Mouse (Mus musculus) left cerebral cortex, postnatal 36 days (tissue): ENCODE results near the gene Zfp784. TPM values are rescaled to one million over a fixed set of nuclear protein-coding genes. Genes with fewer than 3 reads are reported as not detected.

ENCODE experiments used
- DNase-seq, 2 experiments: peaks; one replicate each; pipeline ENCODE4 v3.0.0; 2021 to 2022; ENCODE audit warnings: low spot score in 2 of 2, mixed read lengths in 1 of 2
- intact Hi-C: fragments of 180-260 bp; cut with DNase I; formaldehyde crosslinking; loops from one replicate; pipeline ENCODE4 v1.15.1; 2025
- total RNA-seq, 2 experiments: library from RNA; stranded (reverse); gene quantifications; 2 replicates each; pipeline ENCODE4 v1.2.3; 2021

The Zfp784 gene
- total RNA-seq, 2 experiments from 2014 or later = 5.3 to 5.7 TPM

DNA sequence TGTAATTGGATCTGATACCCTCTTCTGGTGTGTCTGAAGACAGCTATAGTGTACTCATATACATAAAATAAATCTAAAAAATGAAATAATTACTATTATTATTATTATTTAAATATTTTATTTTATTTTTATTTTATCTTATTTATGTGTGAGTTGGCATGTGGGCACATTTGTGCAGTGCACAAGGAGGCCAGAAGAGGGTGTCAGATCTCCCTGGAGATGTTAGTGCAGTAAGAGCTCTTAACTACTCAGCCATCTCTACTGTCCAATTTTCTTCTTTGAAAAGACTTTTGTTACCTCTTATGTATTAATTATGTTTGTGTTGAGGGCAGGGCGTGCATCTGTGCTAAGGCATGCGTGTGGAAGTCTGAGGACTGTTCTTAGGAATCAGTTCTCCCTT lies 38.4 kb downstream of the Zfp784 start:
- DNase-seq = no peak
- intact Hi-C loops = loop anchor here (5.0 kb wide), 1 partner anchor 58 kb away; no protein-coding TSS in a partner anchor

GRCm38 (mm10) chr7:4996934-4997333 lies 41.3 kb downstream of the Zfp784 start:
- DNase-seq = no peak
- intact Hi-C loops = loop anchor here (1.0 to 5.0 kb wide), 2 partner anchors 17 to 55 kb away; partner anchors contain the start of genes Fiz1 and Zfp524

- DNase-seq = peak; percentile 92
- intact Hi-C loops = loop anchor here (1.0 to 5.0 kb wide), 2 partner anchors 18 to 54 kb away; partner anchors contain the start of genes Fiz1 and Zfp524
Observed at GRCm38 (mm10) chr7:4996003-4996895, 42.0 kb downstream of the Zfp784 start, which contains the start of gene Zfp579. Gene Zfp579, minus strand, starts transcription at chr7:4996158.

DNA sequence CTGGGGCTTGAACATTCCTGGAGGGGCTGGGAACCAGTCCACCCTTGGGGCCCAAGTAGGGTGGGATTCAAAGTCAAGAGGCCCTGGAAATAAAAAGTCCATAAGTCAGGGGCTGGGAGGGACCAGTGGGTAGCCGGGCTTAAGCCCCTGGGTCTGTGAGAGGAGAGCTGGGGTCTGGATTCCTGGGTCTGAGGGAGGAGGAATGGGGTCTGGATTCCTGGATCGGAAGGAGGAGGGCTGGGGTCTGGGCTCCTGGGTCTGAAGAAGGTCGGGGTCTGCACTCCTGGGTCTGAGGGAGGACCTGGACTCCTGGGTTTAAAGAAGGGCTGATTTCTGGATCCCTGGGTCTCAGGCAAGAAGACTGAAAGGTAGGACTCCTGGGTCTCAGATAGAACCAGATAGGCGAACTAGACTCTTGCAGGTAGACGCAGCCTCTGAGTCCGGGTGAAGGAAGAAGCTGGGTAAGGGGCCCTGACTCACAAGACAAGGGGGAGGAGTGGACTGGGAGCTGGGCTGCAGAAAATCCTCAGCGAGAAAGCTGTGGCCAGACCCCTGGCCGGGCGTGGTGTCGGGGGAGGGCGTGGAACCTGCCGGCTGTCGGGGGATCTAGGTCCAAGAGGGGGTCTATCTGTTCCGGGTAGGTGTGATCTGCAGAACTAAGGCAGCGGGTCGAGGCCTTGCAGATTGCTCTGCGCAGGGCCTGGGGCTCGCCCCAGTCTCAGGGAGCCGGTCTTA lies 42.8 kb downstream of the Zfp784 start:
- intact Hi-C loops = loop anchor here (1.0 to 5.0 kb wide), 2 partner anchors 19 to 53 kb away; partner anchors contain the start of genes Fiz1 and Zfp524
- DNase-seq = no peak

DNA sequence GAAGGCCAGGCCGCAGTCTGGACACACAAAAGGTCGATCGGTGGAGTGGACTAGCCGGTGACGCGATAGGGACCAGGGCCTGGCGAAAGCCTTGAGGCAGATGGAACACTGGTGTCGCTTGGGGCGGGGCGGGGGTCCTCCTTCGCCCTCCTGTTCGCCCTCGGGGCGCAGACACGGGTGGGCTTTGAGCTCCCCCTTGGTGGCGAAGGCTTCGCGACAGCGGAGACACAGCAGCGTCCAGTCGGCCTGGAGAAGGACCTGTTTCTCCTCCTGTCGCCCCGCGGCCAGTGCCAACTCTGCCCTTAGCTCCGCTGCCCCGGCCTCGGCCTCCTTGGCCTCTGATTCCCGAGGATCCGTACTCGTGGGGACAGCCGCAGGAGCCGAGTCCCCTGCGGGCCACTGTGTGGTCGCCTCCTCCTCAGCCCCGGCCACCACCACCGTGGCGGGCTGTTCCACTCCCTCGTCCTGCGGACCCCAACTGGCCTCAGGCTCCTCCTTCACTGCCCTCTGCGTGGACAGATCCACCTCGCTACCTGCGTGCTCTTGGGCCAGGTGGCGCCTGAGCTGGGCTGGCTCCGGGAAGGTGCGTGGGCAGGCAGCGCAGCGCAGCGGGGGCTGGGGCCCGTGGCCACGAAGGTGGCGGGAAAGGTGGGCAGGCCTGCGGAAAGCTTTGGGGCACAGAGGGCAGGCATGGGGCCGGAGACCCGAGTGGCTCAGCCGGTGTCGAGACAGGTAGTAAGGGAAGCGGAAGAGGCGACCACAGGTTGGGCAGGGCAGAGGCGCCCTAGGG lies 44.1 kb downstream of the Zfp784 start:
- intact Hi-C loops = no loop called here
- DNase-seq = no peak

DNA sequence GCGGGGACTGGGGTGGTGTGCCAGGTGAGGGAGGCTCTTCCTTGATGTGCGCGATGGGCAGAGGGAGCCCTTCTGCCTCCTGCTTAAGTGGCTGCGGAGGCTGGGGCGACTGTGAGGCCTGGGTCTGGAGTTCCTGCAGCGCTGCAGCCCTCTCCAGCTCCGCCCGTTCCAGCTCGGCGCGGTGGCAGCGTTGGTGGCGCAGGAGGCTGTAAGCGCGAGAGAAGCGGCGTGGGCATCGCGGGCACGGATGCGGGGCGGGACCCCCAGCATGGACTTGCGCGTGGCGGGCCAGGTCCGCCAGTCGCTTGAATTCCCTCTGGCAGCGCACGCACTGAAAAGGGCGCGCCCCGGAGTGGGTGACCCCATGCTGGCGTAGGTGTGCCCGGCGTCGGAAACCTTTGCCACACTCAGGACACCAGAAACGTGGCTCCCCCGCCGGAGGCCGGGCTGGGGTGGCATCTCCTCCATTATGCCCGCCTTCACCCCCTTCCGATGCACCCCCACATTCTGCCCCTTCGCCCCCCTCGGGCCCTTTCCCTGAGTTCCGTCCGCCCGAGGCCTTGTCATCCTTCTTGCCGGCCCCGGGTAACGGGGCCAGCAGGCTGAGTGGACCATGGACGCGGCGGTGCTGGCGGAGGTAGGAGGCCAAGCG lies 44.8 kb downstream of the Zfp784 start:
- no peak for DNase-seq
- intact Hi-C loops = no loop called here

GRCm38 (mm10) chr7:4988250-4988649 lies 50.0 kb downstream of the Zfp784 start:
- no peak for DNase-seq
- intact Hi-C loops = no loop called here

Other genes with a start within 250 kb of the Zfp784 start
- 1 to 10 TPM; 2.7 to 3.7 TPM for gene Tmem238, start 248.8 kb downstream of the Zfp784 start, total RNA-seq
- 100 to 1,000 TPM; 416 to 455 TPM for gene Rpl28, start 245.6 kb downstream of the Zfp784 start, total RNA-seq
- 100 to 1,000 TPM in 1 of 2 experiments, 10 to 100 TPM in 1; 98.6 to 117 TPM for gene Ube2s, start 225.9 kb downstream of the Zfp784 start, total RNA-seq
- gene Shisa7, start 193.8 kb downstream of the Zfp784 start, total RNA-seq = 100 to 1,000 TPM in 1 of 2 experiments, 10 to 100 TPM in 1; 95.1 to 151 TPM
- gene Isoc2b, start 168.2 kb downstream of the Zfp784 start, total RNA-seq = 1 to 10 TPM; 6.0 to 8.6 TPM
- 10 to 100 TPM; 10.3 to 13.5 TPM for gene Isoc2a, start 161.3 kb downstream of the Zfp784 start, total RNA-seq
- gene Gm36210, start 131.9 kb downstream of the Zfp784 start, total RNA-seq = under 1 TPM in 1 of 2 experiments, not detected in 1; 0.32 TPM
- 10 to 100 TPM; 14.0 to 17.0 TPM for gene Zfp628, start 123.2 kb downstream of the Zfp784 start, total RNA-seq
- 100 to 1,000 TPM; 103 to 106 TPM for gene Nat14, start 116.4 kb downstream of the Zfp784 start, total RNA-seq
- gene Ssc5d, start 112.7 kb downstream of the Zfp784 start, total RNA-seq = 1 to 10 TPM in 1 of 2 experiments, under 1 TPM in 1; 0.84 to 3.6 TPM
- gene Sbk2, start 74.0 kb downstream of the Zfp784 start, total RNA-seq = under 1 TPM in 1 of 2 experiments, not detected in 1; 0.15 TPM
- gene Sbk3, start 67.3 kb downstream of the Zfp784 start, total RNA-seq = under 1 TPM; 0.44 to 0.86 TPM
- 10 to 100 TPM; 30.9 to 31.3 TPM for gene Zfp579, start 42.3 kb downstream of the Zfp784 start, total RNA-seq
- 1 to 10 TPM; 6.7 to 7.0 TPM for gene Zfp524, start 24.0 kb downstream of the Zfp784 start, total RNA-seq
- 10 to 100 TPM; 22.2 to 32.9 TPM for gene Fiz1, start 23.7 kb downstream of the Zfp784 start, total RNA-seq
- not detected for gene Gm44973, start 22.9 kb downstream of the Zfp784 start, total RNA-seq
- gene Zfp865, start 18.1 kb downstream of the Zfp784 start, total RNA-seq = 10 to 100 TPM; 32.7 to 42.3 TPM
- 10 to 100 TPM; 60.6 to 60.9 TPM for gene Ccdc106, start 17.9 kb downstream of the Zfp784 start, total RNA-seq
- 1 to 10 TPM in 1 of 2 experiments, not detected in 1; 1.1 TPM for gene 4632433K11Rik, start 4.3 kb downstream of the Zfp784 start, total RNA-seq
- 10 to 100 TPM; 27.4 to 35.7 TPM for gene Zfp580, start 13.1 kb upstream of the Zfp784 start, total RNA-seq
- gene U2af2, start 23.7 kb upstream of the Zfp784 start, total RNA-seq = 100 to 1,000 TPM; 162 to 183 TPM
- 100 to 1,000 TPM; 435 to 530 TPM for gene Epn1, start 41.8 kb upstream of the Zfp784 start, total RNA-seq
- gene Rfpl4, start 78.5 kb upstream of the Zfp784 start, total RNA-seq = not detected
- gene Rasl2-9, start 87.5 kb upstream of the Zfp784 start, total RNA-seq = under 1 TPM; 0.32 to 0.68 TPM
- not detected for gene Vmn1r55, start 111.2 kb upstream of the Zfp784 start, total RNA-seq
- gene Vmn1r56, start 158.3 kb upstream of the Zfp784 start, total RNA-seq = not detected
- not detected for gene Vmn1r57, start 180.0 kb upstream of the Zfp784 start, total RNA-seq